Mouse (Mus musculus) CD4-positive naive resting alpha-beta T cell, adult 57 days (primary cell): ENCODE data around the gene Nmnat1. TPM values are rescaled to one million over a fixed set of nuclear protein-coding genes. Genes with fewer than 3 reads are reported as not detected.

Source experiments
- total RNA-seq: library from RNA; stranded (reverse); gene quantifications from one replicate; pipeline ENCODE4 v1.2.4, GENCODE M21; 2023

Gene Nmnat1
- 2.9 TPM for total RNA-seq

DNA sequence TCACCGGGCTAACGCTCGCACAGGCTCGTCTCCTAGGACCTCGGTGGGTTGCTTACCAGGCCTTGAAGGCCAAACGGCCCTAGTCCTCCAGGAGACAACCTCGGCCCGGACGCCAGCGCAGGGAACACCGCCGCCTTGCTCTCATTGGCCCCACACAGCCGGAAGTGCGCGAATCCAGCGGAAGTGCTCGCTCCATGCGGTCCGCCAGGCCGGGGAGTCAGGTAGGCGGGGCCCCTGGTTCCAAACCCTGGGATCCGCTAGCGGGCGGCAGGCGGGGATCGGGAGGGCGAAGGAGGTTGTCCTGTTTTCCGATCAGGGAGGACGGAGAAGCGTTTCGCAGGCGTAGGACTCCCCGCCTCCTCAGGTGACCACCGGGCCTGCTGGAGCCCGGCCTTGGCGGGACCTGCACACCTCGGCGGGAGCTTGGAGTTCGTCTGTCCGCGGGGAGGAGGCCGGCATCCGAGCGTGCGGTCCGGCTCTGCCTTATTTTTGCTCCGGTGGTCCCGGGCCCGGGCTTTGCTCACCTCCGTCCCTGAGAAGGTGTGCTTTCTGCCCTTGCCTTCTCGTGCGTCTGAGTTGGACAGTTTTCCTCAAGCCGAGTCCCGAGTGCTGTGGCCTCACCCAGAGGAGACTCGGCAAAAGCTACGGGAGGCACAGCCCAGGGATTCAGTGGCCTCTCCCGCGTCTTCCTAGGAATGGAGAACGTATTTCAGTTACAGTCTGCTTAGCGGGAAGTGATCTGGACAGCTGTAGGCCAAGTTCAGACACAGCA is at the start of gene Nmnat1, which contains the start of gene Lzic:
TSS of gene Nmnat1 (minus strand) at position 150 of the 772 bp plus-strand sequence.
TSS of gene Lzic (plus strand) at position 177 of the 772 bp plus-strand sequence.

DNA sequence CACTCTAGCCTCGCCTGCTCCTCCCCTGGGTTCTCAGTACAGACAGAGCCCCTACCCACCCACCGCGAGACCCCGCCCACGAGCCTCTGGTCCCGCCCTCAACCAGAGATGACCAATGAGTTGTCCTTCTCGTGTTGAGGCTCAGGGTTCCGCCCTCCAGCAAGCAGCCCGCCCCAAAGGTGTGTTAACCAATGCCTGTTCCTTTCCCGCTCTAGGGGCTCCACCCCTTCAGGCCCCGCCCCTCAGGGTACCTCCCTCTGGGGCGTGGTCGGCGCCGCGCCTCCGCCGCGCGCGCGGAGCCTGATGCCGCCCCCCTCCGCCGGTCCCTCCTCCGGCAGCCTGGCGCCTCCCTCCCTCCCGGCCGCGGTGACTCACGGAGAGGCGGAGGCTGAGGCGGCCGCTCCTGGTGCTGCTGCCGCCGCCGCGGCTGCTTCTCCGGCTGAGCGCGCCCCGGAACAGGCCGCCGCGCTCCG is 32.9 kb upstream of the Nmnat1 start, which contains the start of gene Ctnnbip1:
TSS of gene Ctnnbip1 (plus strand) at position 369 of the 473 bp plus-strand sequence.

DNA sequence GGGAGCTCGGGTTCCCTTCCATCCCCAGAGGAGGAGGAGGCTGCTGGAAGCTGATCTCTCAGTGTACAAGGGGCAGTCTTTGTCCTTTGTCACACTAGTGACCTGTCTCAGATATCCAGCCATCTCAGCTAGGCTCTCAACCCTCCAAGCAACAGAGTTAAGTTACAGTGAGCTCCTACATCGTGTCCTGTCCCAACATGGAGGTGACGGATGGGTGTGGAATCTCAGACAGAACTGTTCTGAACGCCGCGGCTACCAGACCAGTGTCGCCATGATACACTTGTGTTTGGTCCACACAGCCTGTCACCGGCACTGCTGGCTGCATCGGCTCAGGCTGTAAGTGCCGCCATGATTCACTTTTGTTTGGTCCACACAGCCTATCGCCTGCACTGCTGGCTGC is 7.9 kb downstream of the Nmnat1 start, which contains the start of gene Tmem274:
TSS of gene Tmem274 (plus strand) at position 301 of the 400 bp plus-strand sequence.

DNA sequence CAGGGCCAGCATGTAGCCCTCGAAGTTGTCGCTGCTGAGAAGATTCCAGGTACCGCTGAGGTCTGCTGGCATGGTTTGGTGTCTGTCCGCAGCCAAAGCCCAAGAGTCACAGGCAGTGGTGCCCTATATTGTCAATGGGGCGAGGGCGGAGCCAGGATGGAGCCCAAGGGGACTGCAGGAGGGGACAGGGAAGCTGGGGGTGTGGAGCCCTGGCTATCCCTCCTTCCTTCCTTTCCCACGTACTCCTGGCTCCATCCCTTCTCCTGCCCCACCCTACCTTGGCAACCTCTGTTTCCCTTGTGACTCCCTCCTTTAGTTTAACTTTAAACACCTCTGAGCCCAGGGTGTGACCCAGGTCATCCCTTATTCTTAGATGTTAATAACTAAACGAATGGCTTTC is 30.1 kb downstream of the Nmnat1 start, which contains the start of gene Rbp7:
TSS of gene Rbp7 (minus strand) at position 100 of the 400 bp plus-strand sequence.

DNA sequence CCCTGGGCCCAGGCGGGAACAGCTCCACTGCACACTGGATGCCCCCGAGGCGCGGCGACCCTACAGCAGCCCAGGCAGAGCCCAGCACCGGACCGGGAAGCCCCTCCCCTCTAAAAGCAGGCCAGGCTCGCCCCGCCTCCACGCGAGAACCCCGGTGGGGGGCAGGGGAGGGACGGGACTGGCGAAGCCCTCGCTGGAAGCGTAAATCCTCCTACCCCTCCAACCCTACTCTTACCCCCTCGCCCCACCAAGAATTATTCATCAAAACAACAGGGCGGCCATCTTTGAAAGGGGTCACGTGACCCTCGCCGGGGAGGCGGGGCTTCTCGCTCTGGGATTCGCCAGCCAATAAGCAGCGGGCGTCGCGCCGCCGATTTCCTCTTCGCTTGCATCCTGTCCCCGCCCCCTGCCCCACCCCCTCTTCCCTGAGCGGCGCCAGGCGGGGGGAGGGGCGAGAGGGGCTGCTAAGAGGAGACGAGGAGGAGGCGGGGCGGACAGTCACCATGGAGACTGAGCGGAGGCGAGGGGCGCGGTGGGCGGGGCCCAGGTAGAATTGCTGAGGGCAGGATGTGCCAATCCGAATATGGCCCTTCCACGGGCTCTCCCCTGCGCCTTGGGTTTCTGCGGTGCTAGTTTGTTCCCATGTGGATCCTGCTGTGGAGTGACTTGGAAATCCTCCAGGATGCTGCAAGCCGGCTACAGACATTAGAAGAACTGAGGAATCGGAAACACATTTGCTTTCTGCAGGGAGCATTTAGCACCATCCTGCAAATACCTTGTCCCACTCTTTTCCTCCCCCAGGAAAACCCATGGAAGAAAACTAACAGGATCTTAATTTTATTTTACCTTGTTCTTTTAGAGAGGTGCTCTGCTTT is 58.4 kb downstream of the Nmnat1 start, which contains the start of gene Ube4b:
TSS of gene Ube4b (minus strand) at position 425 of the 875 bp plus-strand sequence.

Other genes starting within 250 kb of the Nmnat1 start
- gene Kif1b, start 177.5 kb downstream of the Nmnat1 start, total RNA-seq, result 73.0 TPM
- 92.9 TPM for gene Ube4b, start 58.5 kb downstream of the Nmnat1 start, total RNA-seq
- gene Rbp7, start 30.2 kb downstream of the Nmnat1 start, total RNA-seq, result not detected
- gene Tmem274, start 7.8 kb downstream of the Nmnat1 start, total RNA-seq, result not detected
- gene Lzic, start within 50 bp of the Nmnat1 start, total RNA-seq, result 33.8 TPM
- gene Ctnnbip1, start 33.0 kb upstream of the Nmnat1 start, total RNA-seq, result 0.71 TPM
- 7.2 TPM for gene Clstn1, start 101.3 kb upstream of the Nmnat1 start, total RNA-seq
- 626 TPM for gene Pik3cd, start 217.4 kb upstream of the Nmnat1 start, total RNA-seq